Mouse (Mus musculus) embryo, embryonic 11.5 days (tissue): ENCODE results near the gene Abca17.

Experiments
- DNase-seq: peaks from one replicate; pipeline ENCODE4 v3.0.0-alpha.2; 2012; ENCODE audit warnings: low read depth, low spot score

Gene Abca17

GRCm38 (mm10) chr17:24243311-24243969, 107.4 kb downstream of the Abca17 start:
- no peak for DNase-seq

- no peak for DNase-seq
Observed at GRCm38 (mm10) chr17:24236921-24237320, 113.9 kb downstream of the Abca17 start.

- DNase-seq, result no peak
Observed at GRCm38 (mm10) chr17:24236479-24236878, 114.4 kb downstream of the Abca17 start.

GRCm38 (mm10) chr17:24227941-24228340, 122.9 kb downstream of the Abca17 start:
- DNase-seq, result no peak

- DNase-seq, result no peak
Observed at GRCm38 (mm10) chr17:24226721-24227120, 124.1 kb downstream of the Abca17 start.

- no peak for DNase-seq
Observed at GRCm38 (mm10) chr17:24225851-24226250, 125.0 kb downstream of the Abca17 start.

- no peak for DNase-seq
Observed at GRCm38 (mm10) chr17:24224741-24225140, 126.1 kb downstream of the Abca17 start.

- no peak for DNase-seq
Observed at GRCm38 (mm10) chr17:24223513-24223912, 127.4 kb downstream of the Abca17 start.

- DNase-seq, result no peak
Observed at GRCm38 (mm10) chr17:24222653-24223052, 128.2 kb downstream of the Abca17 start.

- DNase-seq, result peak; percentile 88
Observed at GRCm38 (mm10) chr17:24220435-24221411, 130.1 kb downstream of the Abca17 start, which contains the start of gene Tedc2. Tedc2 (minus strand) TSS chr17:24220851.

- no peak for DNase-seq
Observed at GRCm38 (mm10) chr17:24216836-24217235, 134.0 kb downstream of the Abca17 start.
